Mouse (Mus musculus): Measurements from ENCODE around the gene Slc27a5.

Gene Slc27a5

DNA sequence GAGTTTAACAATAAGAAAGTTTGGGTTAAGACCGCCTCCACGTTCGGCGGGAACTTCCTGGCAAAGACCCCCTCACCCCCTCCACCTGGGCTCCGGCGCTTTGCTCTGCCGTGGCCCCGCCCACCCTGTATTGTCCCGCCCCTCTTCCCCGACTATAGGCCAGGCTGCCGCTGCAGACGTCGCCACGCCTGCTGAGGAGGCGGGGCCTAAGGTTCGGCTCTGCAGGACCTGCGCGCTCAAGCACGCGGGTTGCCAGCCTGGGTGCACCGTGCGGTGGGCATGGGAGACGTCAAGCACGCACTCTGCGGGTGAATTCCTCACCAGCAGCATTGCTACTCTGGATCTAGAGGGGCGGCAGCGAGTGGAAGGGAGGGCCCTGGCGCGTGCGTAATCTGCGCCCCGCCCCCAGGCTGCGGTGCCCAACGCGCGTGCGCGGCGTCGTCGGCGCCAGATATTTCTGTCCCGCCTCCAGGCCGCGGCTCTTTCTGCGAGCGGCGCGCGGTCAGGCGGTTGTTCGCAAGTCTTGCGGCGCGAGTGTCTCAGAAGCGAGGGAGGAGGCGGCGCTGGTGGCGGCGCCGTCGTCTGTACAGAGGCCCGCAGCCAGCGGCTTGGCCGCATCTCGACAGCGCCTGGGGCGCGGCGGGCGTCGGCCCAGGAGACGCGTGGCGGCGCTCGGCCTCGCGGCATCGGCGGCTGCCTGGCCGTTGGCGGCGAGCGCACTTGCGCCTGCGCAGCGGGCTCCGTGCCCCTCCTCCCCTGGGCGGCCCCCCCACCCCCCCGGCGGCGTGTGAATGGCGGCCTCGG, 26.1 kb upstream of the Slc27a5 start:
- peak; percentile 96 for DNase-seq

DNA sequence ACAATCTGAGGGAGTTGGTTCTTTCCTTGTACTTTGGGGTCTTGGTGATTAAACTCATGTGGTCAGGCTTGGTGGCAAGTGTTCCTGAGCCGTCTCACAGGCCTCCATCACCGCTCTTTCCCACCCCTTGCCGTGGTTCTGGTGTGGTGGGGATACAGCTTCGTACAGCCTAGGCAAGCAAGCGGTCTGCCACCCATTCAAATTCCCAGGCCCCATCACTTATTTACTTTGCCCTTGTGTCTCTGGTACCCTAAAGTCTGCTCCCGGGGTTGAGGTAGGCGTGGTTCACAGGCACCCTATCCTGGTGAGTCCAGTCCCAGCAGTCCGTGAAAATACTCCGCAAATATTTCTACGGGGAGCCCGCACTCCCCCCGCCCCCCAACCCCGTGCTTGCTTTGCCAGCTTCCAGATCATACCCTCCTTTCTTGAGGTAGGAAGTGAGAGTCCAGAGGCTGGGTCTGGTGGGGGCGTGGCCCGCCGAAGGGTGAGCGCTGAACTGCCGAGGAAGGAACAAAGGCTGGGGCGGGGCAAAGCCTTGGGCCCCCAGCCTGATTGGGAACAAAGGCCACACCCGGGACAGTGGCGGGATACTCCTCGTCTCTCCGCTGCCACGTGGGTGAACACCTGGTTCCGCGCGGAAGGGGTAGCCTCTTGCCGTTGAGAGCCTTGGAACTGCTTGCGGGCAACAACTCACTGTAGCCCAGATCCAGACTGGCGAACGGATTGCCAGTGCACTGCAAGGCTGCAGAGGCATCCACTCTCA, 25.0 kb upstream of the Slc27a5 start:
- DNase-seq: peak; percentile 82

DNA sequence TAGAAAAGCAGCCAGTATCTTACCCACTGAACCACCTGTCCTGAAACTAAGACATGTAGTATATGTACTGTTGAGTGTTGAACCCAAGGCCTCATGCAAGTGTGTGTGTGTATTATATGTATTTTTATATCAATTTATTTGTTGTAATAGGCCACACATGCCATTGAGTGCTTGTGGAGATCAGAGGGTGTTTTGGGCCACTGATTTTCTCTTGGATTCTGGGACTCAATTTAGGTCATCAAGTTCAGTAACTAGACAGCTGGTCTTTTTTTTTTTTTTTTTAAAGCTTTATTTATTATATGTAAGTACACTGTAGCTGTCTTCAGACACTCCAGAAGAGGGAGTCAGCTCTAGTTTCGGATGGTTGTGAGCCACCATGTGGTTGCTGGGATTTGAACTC, 17.2 kb upstream of the Slc27a5 start:
- no peak for DNase-seq

DNA sequence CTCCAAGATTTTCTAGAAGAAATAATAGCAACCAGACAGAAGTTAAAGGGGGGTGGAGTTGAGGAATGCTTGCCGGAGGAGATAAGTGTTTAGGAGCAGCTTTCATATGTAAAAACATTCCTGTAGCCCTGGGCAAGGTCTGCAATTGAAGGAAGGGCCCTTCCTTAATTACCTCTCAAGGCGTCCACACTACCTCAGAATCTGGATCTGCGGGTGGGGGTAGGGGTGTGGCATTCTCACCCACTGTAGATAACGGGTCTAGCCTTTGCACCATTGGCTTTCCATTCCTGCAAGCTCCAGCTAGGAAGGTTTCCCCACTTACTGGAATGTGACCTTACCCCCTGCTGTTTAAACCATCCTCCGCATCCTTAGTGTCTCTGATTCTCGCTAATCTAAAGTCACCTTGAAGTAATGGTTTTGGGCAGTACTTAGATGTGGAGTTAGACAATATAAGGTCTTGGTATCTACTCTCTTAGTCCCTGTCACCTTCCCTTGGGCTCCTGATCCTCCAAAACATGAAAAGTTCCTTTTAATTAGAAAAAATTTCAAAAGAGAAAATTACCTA, 16.4 kb upstream of the Slc27a5 start:
- DNase-seq: no peak

DNA sequence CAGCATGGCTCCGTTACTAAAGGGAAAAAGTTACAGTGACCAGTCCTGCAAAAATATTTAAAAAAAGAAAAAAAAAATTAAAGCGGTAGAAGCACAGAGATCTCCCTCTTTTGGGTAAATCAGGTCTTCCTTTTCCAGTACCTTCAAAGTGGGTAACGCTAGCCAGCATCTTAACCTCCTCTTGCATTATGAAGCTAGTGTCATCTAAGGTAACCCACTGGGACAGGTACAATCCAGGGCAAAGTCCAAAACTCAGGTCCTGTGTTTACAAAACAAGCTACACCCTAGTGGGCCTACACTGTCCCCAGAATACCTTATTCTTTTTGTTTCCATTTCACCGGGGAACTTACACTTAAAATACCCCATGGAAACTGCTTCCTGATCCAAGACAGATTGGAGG, 15.7 kb upstream of the Slc27a5 start:
- DNase-seq: no peak

DNA sequence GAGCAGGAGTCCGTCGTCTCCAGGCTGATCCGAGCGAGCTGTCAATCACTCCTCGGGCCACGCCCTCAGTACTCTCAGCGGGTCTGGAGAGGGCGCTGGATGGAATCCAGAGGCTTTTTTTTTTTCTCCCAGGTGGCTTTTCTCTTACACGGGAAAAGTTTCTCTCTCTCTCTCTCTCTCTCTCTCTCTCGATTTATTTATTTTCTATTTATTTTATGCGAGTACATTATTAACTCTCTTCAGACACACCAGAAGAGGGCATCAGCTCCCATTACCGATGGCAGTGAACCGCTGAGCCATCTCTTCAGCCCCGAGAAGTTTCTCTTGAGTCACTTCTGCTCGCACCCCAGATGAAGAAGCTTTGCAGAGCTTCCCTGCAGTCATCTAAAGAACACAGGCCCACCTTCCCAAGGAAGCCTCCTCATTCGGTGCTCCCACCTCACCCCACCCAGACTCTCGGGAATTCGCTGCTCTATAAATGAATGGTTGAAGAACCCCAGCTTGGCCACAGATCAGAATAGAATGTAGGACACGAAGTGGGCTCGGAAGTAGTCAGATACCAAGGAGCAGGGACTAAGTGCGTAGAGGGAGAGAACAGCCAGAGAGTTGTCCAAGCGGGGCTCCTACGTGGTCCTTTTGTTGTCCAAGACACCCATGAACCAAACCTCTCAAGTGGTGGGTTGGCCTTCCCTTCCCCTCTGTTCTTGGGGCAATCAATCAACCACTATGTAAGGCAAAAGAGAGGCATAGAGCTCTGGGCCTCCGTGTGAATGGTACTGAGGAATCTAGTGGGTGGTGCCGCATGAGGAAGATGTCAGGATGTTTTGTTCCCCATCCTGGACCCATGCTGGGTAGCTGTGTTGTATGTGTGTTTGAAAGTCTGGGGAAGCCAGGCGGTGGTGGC, 12.3 kb upstream of the Slc27a5 start, which contains the start of gene Zbtb45:
Gene Zbtb45 (minus strand): TSS at position 30 of the 904 bp plus-strand sequence.
- peak; percentile 52 for DNase-seq

DNA sequence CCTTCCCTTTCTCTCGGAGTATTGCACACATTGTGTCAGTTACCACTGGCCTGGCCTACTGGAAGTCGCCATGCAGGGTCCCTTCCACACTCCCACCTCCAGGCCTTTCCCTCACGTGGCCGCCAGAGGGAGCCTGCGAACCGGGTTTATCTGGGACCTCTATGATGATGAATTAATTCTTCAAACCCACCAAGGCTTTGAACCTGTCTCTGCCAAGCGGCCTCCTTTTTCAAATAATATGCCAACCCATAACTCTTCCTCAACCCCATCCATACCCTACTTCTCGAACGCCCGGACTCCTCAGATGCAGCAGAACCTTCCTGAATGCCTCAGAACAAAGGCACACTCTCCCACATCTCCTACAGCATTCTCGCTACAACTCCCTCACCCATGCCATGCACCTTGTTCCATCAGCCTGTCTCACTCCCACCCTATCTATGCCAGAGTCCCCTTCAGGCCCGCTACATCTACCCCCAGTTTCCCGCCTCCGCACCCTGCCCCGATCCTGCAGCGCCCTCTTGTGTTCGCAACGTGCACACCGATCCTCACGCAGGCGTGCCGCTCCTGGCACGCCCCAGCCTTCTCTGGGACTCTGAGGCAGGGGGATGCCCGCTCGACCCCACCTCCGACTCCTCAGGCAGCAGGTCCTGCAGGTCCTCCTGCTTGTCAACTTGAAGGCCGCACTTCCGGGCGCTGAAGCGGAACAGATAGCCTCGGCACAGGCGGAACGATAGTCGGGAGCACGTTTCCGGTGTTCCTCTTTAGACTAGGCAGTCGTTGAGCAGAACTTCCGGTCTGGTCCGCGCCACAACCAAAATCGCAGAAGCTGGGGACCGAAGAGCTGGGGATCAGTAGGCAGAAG, 11.4 kb upstream of the Slc27a5 start:
- DNase-seq: peak; percentile 95

DNA sequence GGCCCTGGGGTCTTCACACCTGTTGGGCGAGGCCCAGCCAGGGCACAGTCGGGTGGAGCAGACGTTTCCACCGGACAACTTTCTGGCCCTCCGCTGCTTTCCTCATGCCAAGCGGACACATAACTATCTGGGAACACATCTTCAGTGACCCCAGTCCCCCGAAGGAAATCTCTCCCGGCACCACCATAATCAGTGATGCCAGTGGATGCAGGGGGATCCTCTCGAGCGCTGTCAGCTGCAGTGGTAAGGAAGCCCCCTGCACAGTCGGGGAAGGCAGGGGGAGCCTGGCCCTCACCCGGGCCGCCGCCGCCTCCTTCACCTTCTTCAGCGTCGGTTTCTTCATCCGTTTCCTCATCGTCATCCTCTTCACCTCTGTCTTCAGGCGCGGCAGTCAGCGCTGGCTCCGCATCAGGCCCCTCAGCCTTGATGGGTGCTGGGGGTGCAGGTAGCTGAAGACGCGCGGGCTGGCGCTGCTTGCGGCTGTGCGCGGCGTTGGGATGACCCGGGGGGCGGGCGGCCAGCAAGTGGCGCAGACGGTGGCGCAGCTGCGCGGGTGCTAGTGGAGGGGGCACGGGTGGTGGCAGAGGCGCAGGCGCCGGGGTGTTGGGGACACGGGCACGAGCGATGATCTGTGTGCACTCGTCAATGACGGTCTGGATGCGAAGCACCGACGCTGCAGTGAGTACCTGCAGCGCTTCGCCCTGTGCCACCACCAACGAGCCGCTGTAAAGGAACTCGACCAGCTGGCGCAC, 9.5 kb upstream of the Slc27a5 start:
- peak; percentile 59 for DNase-seq

DNA sequence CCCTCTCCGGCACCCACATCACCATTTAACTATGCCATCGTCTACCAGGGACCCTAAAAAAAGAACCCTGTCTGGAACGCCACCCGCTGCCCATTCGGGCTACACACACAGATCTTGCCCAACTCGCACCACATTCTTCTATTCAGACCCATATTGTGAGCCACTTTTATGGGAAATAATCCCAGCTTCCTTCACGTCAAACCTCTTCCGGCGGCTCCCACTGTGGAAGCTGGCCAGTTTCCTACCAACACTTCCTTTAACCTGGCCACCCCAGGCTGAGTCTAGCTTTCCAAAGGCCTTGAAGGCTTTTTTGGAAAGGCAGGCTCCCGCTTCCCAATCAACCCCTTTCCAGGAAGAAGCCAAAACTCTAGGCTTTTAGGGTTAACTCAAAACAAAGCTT, 8.5 kb upstream of the Slc27a5 start:
- no peak for DNase-seq

DNA sequence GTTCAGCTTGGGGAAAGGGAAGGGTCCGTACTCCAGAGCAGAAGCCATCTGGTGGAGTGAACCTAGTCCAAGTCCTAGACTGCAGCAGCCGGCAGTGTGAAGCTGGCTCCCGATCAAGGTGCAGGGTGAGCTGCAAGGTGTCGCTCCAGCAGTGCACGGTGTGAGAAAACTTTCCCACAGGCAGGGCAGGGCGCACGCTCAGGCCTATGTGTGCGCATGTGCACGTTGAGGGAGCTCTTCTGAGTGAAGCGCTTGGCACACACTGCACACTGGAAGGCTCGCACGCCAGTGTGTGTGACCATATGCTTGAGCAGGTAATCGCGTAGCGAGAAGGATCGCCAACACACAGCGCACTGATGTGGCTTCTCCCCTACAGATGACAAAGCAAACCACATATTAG, 8.0 kb upstream of the Slc27a5 start:
- DNase-seq: peak; percentile 54

DNA sequence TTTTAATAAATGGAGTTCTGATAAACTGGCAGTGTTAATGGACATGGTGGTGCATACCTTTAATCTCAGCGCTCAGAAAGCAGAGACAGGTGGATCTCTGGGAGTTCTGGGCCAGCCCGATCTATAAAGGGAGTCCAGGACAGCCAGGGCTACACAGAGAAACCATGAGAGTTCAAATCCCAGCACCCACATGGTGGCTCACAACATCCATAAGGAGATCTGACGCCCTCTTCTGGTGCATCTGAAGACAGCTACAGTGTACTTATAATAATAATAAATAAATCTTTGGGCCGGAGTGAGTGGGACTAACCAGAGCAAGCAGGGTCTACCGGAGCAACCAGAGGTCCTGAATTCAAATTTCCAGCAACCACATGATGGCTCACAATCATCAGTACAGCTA, 5.4 kb upstream of the Slc27a5 start:
- no peak for DNase-seq

DNA sequence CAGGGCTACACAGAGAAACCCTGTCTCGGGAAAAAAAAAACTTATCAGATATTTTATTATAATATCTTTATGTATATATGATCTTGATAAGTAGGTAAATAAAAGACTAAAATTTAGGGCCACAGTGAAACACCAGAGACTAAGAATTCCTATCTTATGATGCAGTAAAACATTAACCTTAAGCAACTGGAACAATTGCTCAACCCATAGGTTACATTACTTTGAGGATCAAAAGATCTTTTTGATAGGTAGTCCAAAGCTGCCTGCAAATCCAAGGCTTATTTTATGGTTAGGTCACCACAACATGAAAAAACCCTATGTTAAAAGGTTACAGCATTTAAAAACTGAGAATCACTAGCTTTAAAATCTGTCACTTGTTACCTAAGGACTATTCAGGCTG, 3.6 kb upstream of the Slc27a5 start:
- no peak for DNase-seq

DNA sequence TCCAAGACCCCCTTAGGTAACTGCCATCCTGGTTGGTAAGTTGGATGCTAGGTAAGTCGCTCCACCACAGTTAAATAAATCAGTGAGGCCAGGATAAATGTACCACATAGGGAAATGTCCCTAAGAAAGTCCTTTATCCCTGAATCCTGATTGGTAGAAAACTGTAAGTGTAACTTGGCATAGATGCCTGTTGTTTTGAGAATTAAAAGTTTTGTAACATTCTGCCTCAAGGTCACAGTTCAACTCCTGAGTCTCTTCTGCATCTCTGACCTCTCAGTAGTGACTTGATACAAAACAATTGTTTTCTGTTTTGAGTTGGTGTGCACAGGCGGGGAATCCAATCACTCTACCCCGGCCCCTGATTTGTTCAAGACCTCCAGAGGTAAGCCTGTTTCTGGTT, 859 bp upstream of the Slc27a5 start, which contains the start of gene Trim28:
Gene Trim28 (plus strand): TSS at position 264 of the 400 bp plus-strand sequence.
- DNase-seq: no peak

DNA sequence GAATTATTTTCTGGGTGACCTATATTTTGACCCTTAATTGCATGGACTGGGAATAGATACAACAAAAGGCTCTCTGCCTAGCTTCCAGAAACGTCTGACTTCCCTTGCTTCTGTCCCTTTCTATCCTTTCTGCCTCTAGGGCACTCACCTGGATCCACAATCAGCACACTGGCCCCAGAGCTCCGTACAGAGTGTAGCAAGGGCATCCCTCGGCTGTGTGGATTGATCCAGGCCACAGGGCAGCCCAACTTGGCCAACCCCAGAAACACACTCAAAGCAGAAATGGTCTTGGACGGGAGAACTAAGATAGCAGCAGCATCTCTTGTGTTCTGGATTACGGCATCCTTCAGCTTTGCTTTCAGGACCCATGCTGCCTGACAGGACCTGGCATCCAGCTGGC, 762 bp downstream of the Slc27a5 start:
- DNase-seq: no peak

DNA sequence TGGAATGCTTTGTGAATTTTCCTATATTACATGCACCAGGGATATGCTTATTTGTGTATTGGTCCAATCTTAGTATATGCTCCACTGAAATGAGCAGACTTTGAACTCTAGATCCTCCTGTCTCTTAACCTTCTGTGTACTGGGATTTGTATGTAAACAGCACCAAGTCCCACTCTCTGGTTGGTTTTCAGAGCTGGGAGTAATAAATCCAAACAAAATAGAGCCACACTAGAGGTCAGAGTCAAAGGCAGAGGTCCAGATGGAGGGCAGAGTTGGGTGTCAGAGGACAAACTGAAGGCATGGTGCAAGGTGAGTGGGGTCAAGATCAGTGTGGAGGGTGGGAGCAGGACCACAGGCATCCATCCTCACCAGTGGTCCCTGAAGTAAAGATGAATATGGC, 2.1 kb downstream of the Slc27a5 start:
- DNase-seq: no peak

DNA sequence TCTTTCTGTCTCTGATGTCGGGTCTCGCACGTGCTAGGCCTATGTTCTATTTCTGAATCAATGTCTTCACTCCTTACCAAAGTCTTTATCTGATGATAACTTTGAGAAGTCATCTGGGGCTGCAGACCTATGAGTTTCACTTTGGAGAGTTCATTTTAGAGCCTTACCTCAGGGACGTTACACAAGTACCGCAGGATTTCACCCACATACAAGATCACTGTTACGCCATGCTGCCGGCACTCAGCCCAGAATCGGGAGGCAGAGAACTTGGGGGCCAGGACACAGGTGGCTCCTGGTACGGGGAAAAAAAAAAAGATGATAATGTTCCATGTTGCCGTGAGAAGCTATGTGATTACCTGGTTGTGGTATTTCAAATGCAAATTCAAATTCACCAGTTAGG, 4.8 kb downstream of the Slc27a5 start:
- no peak for DNase-seq

DNA sequence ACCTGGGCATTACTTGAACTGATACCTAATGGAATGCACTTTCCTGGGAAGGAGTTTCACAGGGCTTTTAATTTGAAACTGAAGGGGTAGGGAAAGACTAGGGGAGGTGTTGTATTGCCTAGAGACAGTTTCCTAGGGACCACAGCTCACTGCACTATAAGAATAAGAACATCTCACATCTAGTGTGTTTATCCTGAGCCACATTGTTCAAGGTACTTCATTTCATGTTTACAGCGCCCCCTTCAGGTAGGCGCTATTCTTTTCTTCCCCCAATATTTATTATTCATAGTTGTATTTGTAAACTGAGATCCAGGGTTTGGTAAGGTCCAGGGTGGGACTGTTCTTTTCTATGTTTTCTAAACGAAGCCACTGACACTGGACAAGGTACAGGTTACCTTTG, 5.8 kb downstream of the Slc27a5 start:
- DNase-seq: no peak

DNA sequence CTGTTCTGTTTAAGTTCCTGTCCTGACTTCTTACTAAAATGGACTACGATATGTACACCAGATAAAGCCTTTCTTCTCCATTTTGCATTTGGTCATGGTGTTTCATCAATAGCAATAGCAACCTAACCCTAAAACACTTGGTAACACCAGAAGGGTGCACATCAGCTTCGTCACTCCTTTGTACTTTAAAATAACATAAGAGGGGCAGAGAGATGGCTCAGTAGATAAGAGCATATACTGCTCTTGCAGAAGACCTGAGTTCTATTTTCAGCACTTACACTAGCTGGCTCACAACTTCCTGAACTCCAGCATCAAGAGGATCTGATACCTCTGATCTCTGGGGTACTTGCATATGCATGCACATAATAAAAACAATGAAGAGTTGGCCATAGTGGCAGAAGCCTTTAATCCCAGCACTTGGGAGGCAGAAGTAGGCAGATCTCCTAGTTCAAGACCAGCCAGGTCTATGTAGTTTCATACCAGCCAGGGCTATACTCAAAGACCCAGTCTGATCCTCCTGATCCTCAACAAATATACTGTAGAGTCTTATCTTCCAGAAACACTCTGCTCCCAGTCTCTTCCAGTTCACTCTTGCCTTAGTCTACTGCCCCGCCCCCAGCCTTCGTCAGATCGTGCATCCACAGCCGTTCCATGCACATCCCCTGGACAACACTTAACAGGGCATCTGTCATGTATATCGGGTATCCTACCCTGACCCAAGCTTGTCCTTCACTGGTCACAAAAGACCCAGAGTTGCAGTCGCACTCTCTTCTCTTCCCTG, 10.4 kb downstream of the Slc27a5 start:
- DNase-seq: no peak

DNA sequence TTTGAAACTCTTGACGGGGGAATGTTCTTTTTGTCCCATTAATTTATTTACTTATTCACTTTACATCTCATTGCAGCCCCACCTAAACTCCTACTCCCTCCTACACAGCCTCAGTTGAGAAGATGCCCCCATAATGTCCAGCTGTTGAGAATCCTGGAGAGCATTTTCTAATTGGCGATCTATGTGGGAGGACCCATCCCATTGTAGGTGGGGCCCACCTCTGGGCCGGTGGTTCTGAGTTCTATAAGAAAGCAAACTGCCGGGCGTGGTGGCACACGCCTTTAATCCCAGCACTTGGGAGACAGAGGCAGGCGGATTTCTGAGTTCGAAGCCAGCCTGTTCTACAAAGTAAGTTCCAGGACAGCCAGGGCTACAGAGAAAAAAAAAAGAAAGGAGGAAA, 11.1 kb downstream of the Slc27a5 start:
- no peak for DNase-seq

DNA sequence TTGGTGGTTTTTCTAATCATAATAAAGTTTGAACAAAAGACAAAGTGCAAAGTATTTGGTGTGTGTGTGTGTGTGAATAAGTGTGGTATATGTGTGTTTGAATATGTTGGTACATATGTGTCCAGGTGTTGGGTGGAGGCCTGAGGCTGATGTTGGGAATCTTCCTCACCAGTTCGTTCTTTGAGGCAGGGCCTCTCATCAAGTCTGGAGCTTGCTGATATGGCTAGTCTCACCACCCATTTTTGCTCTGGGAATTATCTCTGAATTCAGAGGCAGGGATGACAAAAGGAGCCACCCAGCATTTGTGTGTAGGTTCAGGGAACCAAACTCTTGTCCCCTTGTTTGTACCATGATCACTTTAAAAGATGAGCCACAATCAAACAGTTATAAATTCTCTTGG, 12.3 kb downstream of the Slc27a5 start:
- no peak for DNase-seq
